Mouse (Mus musculus): ENCODE data around the gene Map1lc3b. TPM values are rescaled to one million over a fixed set of nuclear protein-coding genes. Genes with fewer than 3 reads are reported as not detected.

Map1lc3b gene
- polyA plus RNA-seq, 2 experiments, result 49.6 to 226 TPM

- H3K4me2 ChIP-seq (replicated peaks; ENCODE audit: low read depth, low read length, severe bottlenecking), result no peak overlapping the region
- WGBS, result 81% methylated on average over 11 of the region's 11 CpGs
Measured at GRCm38 (mm10) chr8:121557746-121558145, 32.4 kb upstream of the Map1lc3b start.

GRCm38 (mm10) chr8:121558538-121558937 is 31.6 kb upstream of the Map1lc3b start:
- DNase-seq (ENCODE audit: low spot score) (no peak), ATAC-seq (ENCODE audit: low FRiP score, low read depth) (no peak)
- Histone ChIP-seq H3K36me3 (ENCODE audit: control insufficient read depth, insufficient read depth, low read length) (peaks cover 45% of the 10 kb centered on the region), H3K9me3 (ENCODE audit: control insufficient read depth, low read length) (no peaks in the 10 kb centered on the region), H3K4me2 (replicated peaks; ENCODE audit: low read depth, low read length, severe bottlenecking) (no peak overlapping the region), H3K27ac (replicated peaks; ENCODE audit: low read depth, low read length) (no peak overlapping the region), H3K4me3 (replicated peaks; ENCODE audit: low read length) (no peak overlapping the region), H3K4me1 (ENCODE audit: control insufficient read depth, insufficient read depth, low read length) (no peaks in the 10 kb centered on the region), H3K27me3 (ENCODE audit: control insufficient read depth, insufficient read depth, low read length) (no peaks in the 10 kb centered on the region), H3K9ac (ENCODE audit: low read depth, low read length, severe bottlenecking) (no peak overlapping the region)
- no peak for TF ChIP-seq POLR2A (IDR thresholded peaks at IDR 0.05; ENCODE audit: borderline replicate concordance, extremely low read depth, insufficient read depth, insufficient read length)
- WGBS, result 85% methylated on average over 16 of the region's 16 CpGs

More at GRCm38 (mm10) chr8:121557746-121558145, 32.4 kb upstream of the Map1lc3b start:
- DNase-seq (ENCODE audit: low spot score) (no peak), ATAC-seq (ENCODE audit: low FRiP score, low read depth) (no peak)
- no peak for TF ChIP-seq POLR2A (IDR thresholded peaks at IDR 0.05; ENCODE audit: borderline replicate concordance, extremely low read depth, insufficient read depth, insufficient read length)
- Histone ChIP-seq H3K4me3 (replicated peaks; ENCODE audit: low read length) (no peak overlapping the region), H3K27me3 (ENCODE audit: control insufficient read depth, insufficient read depth, low read length) (no peaks in the 10 kb centered on the region), H3K9ac (ENCODE audit: low read depth, low read length, severe bottlenecking) (no peak overlapping the region), H3K27ac (replicated peaks; ENCODE audit: low read depth, low read length) (no peak overlapping the region), H3K36me3 (ENCODE audit: control insufficient read depth, insufficient read depth, low read length) (peaks cover 53% of the 10 kb centered on the region), H3K4me1 (ENCODE audit: control insufficient read depth, insufficient read depth, low read length) (no peaks in the 10 kb centered on the region), H3K9me3 (ENCODE audit: control insufficient read depth, low read length) (no peaks in the 10 kb centered on the region)

DNA sequence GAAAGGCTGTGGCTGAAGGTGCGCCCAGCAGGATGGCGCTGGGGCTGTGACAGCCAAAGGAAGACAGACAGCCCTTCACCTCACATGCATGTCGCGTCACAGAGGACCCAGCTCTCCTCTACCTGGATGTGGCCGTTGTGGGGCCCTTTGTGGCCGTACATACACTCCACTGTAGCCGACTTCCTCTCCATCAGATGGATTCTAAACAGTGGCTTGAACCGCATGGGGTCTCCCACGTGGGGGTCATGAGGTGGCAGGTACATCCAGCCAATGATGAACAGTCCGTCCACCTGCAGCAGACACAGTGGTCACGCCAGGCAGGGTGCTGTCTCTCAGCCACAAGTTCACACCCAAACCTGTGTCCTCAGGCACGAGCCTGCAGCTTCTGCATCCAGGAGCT is 30.4 kb upstream of the Map1lc3b start:
- Histone ChIP-seq H3K36me3 (ENCODE audit: control insufficient read depth, insufficient read depth, low read length) (peaks cover 40% of the 10 kb centered on the region), H3K9ac (ENCODE audit: low read depth, low read length, severe bottlenecking) (no peak overlapping the region), H3K4me2 (replicated peaks; ENCODE audit: low read depth, low read length, severe bottlenecking) (no peak overlapping the region), H3K4me1 (ENCODE audit: control insufficient read depth, insufficient read depth, low read length) (no peaks in the 10 kb centered on the region), H3K27me3 (ENCODE audit: control insufficient read depth, insufficient read depth, low read length) (no peaks in the 10 kb centered on the region), H3K27ac (replicated peaks; ENCODE audit: low read depth, low read length) (no peak overlapping the region), H3K9me3 (ENCODE audit: control insufficient read depth, low read length) (no peaks in the 10 kb centered on the region), H3K4me3 (replicated peaks; ENCODE audit: low read length) (no peak overlapping the region)
- WGBS, result 92% methylated on average over 9 of the region's 12 CpGs
- ATAC-seq (ENCODE audit: low FRiP score, low read depth), result no peak
- DNase-seq (ENCODE audit: low spot score), result no peak
- no peak for TF ChIP-seq POLR2A (IDR thresholded peaks at IDR 0.05; ENCODE audit: borderline replicate concordance, extremely low read depth, insufficient read depth, insufficient read length)

DNA sequence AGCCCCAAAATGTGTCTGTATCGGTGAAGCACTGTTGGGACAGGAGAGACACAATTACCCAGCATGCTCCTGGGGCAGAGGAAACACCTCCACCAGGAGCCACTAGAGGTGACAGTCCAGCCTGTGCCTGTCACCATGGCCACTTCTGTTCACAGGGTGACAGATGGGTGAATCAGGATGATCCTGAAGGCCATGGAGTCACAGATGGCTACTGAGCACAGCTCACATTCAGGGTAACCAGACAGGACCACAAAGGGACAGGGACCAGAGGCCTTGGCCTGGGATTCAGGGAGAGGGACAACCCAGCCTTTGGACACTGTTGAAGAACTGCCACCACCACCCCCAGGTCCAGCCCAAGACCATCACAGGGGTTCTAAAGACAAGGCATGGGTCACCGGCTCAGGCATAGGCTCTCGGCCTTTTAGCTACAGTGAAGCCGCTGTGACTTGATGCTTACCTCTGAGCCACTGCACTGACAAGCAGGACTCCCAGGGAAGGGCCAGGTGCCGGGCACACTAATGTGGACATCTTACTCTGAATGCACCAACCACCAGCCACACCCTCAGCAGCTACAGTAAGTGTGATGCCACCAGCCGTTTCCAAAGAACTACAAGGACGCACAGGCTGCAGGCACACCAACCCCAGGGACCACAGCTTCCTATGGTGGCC is 29.6 kb upstream of the Map1lc3b start:
- H3K4me1 ChIP-seq (ENCODE audit: control insufficient read depth, insufficient read depth, low read length), result no peaks in the 10 kb centered on the region
- no peaks in the 10 kb centered on the region for H3K9me3 ChIP-seq (ENCODE audit: control insufficient read depth, low read length)
- TF ChIP-seq POLR2A (IDR thresholded peaks at IDR 0.05; ENCODE audit: borderline replicate concordance, extremely low read depth, insufficient read depth, insufficient read length), result no peak
- H3K27me3 ChIP-seq (ENCODE audit: control insufficient read depth, insufficient read depth, low read length), result no peaks in the 10 kb centered on the region
- H3K36me3 ChIP-seq (ENCODE audit: control insufficient read depth, insufficient read depth, low read length), result peaks cover 37% of the 10 kb centered on the region
- no peak overlapping the region for H3K27ac ChIP-seq (replicated peaks; ENCODE audit: low read depth, low read length)
- no peak overlapping the region for H3K4me3 ChIP-seq (replicated peaks; ENCODE audit: low read length)
- DNase-seq (ENCODE audit: low spot score) (no peak), ATAC-seq (ENCODE audit: low FRiP score, low read depth) (no peak)
- 94% methylated on average over 7 of the region's 7 CpGs for WGBS
- no peak overlapping the region for H3K4me2 ChIP-seq (replicated peaks; ENCODE audit: low read depth, low read length, severe bottlenecking)
- no peak overlapping the region for H3K9ac ChIP-seq (ENCODE audit: low read depth, low read length, severe bottlenecking)

DNA sequence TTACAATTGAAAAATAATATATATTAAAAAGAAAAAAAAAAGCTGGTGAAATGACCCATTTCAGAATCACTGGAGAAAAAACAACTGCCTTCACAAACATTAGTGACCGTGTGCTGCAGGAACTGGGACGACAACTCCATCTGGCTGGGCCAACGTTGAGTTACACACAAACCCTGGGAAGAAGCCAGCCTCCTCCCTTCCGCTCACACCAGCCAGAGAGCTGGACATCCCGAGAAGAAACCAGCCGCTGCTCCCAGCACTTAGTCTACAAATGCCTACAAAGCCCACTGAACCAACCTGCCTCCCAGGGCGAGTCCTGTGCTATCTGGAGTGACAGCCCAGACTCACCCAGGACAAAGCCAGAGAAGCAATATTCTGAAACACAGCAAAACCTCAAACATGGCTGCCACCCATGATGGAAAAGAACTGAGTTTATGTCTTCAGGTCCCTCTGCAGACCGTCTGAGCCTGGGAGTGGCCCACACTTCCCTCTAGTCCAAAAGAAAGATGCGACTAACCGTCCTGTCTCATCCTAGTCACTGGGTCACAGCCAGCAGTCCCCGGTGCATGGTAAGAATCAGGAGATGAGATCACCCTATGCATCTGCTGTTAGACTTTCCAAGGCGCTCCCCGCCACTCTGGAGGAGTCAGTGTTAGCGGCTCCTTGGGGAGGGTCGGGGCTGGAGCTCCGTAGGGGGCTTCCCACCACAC is 28.4 kb upstream of the Map1lc3b start:
- DNase-seq (ENCODE audit: low spot score) (no peak), ATAC-seq (ENCODE audit: low FRiP score, low read depth) (no peak)
- no peak overlapping the region for H3K9ac ChIP-seq (ENCODE audit: low read depth, low read length, severe bottlenecking)
- no peaks in the 10 kb centered on the region for H3K27me3 ChIP-seq (ENCODE audit: control insufficient read depth, insufficient read depth, low read length)
- no peaks in the 10 kb centered on the region for H3K4me1 ChIP-seq (ENCODE audit: control insufficient read depth, insufficient read depth, low read length)
- TF ChIP-seq POLR2A (IDR thresholded peaks at IDR 0.05; ENCODE audit: borderline replicate concordance, extremely low read depth, insufficient read depth, insufficient read length), result no peak
- WGBS, result 91% methylated on average over 14 of the region's 16 CpGs
- H3K27ac ChIP-seq (replicated peaks; ENCODE audit: low read depth, low read length), result no peak overlapping the region
- H3K4me3 ChIP-seq (replicated peaks; ENCODE audit: low read length), result no peak overlapping the region
- peaks cover 32% of the 10 kb centered on the region for H3K36me3 ChIP-seq (ENCODE audit: control insufficient read depth, insufficient read depth, low read length)
- no peak overlapping the region for H3K4me2 ChIP-seq (replicated peaks; ENCODE audit: low read depth, low read length, severe bottlenecking)
- no peaks in the 10 kb centered on the region for H3K9me3 ChIP-seq (ENCODE audit: control insufficient read depth, low read length)

All from limb, embryonic 14.5 days (tissue).